Mouse (Mus musculus): ENCODE results near the gene Cutc.

DNA sequence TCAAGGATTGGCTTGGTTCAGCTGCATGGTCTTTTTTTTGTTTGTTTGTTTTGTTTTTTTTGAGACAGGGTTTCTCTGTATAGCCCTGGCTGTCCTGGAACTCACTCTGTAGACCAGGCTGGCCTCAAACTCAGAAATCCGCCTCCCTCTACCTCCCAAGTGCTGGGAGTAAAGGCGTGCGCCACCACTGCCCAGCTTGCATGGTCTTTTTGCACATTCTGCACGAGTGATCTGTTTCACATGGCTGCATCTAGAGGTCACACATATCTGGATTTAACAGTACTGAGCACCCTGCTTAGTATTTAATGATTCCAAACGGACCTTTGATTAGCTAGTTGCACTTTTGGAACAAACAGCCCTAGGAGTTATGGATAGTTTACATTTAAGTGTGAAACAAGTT lies 40.8 kb upstream of the Cutc start:
- TF ChIP-seq POLR2A (IDR thresholded peaks at IDR 0.05; ENCODE audit: insufficient read depth, low read depth, low read length): no peak
- TF ChIP-seq CTCF (IDR thresholded peaks at IDR 0.05): no peak
- no peak for TF ChIP-seq EP300 (IDR thresholded peaks at IDR 0.05; ENCODE audit: insufficient read depth, low read depth, low read length)
